Mouse (Mus musculus) kidney, adult 8-10 months (tissue): Measurements from ENCODE around the gene Atrip.

Experiments used
- DNase-seq, 2 experiments: peaks; one replicate each; pipeline ENCODE4 v3.0.0; 2022

The Atrip gene

DNA sequence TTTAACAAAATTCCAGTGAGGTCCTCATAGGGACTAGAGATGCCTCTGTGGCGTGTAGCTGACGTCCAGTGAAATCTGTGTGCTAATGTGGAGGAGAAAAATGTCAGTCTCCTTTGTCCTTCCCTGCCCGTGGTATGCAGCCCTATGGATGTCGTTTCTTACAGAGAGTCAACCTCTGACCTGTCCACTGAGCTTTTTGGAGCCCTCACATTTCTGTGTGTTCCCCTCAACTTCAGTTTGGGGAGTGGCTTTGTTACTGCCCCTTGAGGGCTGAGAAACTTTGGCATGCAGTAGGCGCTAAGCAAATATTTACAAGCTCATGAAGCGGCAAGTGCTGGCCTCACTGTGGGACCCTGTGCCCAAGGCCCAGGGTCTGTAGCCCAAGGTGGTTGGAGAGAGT lies 23.4 kb upstream of the Atrip start:
- no peak for DNase-seq

DNA sequence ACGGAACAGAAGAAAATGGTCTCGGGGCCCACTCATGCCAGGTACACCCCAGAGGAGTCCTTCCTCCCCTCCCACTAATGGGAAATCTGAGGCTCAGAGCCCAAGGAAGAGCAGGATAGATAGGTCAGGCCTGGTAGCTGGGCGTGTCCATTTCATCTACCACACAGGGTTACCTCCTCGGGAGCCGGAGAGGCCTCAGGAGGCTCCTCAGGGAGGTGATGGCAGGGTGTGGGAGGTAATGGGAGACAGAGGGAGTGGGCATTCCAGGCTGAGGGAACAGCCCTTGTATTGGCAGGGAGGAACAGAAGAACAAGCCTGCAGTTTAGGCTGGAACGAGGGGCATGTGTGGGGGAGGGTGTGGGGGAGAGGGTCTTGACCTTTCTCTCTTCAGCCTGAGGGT lies 22.9 kb upstream of the Atrip start:
- no peak for DNase-seq

DNA sequence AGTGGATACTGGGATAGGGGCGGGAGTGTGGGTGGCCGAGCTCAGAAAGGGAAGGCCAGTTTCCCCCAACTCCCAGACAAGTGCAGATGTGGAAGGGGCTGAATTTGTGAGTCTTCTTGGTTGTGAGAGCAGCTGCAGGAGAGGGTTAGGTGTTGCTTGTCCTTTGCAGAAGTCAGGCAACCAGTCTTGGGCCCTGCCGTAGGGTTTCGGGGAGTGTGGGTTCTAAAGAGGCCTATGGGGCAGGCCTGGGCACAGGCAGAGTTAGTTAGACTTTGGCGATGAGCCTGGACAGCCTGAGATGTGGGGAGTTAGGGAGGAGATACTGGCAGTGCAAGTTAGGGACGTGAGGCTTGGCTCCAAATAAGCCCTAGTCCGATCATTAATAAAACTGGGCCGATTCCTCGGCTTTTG lies 22.3 kb upstream of the Atrip start:
- no peak for DNase-seq

DNA sequence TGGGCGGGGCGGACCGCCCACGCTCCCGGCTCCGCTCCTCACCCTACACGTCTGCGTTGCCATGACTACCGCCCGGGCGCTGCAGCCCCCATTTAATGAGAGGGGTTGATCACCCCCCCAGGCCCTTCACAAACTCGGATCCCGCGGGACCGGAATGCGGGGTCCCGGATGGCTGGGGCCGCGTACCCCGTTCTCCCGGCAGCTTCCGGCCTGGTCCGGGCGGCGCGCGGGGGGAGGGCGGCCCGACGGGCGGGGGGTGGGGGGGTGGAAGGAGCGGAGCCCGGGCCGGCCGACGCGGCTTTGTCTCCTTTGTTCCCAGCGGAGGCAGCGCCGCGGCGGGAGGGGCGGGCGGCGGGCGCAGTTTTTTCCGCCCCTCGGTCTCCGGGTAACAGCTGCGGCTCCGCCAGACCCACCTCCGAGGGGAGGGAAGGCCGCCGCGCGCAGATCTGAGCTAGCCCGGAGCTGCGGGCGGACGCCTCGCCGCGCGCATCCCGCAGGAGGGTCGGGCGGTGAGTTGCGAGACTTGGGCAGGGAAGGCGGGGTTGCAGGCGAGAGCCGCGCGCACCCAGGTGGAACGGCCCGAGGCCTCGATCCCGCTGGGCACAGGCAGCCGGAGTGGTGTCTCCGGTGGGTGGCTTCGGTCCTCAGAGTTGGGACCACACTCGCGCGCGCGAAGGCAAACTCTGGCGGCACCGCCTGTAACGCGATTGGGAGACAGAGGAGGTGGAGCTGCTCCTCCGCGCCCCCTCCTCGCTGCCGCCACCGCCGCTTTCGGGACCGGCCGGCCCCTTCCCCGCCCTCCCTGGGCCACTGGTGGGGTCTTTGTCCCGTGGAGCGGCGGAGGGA lies 21.4 kb upstream of the Atrip start, which contains the start of gene Plxnb1:
TSS of gene Plxnb1 (plus strand) at position 253 of the 846 bp plus-strand sequence.
- DNase-seq: peak in 1 of 2 experiments; percentile 56

DNA sequence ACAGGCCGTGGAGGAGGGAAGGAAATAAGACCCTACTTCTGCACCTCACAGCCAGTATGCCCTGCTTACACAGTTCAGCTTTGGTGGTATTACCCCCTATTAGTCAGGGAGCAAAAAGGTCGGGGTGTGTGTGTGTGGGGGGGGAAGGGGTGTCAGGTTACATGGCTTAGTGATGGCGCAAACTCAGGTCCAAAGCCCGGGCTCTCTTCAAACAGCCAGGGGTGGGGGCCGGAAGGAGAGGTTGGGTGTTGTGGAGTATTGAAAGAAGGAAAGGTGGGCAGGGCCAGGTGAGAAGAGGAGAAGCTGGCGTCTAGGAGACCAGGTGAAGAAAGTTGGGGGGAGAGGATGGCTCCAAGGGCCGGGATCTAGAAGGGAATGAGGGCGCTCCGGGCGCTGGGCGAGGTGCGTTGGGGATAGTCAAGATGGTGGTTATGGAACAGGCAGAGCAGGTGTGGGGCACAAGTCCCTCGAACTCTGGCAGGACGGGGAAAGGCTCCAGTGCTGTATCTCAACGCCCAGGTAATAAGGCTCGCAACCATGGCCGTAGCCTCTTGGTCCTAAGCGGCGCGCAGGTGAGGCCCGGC lies 20.7 kb upstream of the Atrip start:
- peak in 1 of 2 experiments; percentile 54 for DNase-seq

DNA sequence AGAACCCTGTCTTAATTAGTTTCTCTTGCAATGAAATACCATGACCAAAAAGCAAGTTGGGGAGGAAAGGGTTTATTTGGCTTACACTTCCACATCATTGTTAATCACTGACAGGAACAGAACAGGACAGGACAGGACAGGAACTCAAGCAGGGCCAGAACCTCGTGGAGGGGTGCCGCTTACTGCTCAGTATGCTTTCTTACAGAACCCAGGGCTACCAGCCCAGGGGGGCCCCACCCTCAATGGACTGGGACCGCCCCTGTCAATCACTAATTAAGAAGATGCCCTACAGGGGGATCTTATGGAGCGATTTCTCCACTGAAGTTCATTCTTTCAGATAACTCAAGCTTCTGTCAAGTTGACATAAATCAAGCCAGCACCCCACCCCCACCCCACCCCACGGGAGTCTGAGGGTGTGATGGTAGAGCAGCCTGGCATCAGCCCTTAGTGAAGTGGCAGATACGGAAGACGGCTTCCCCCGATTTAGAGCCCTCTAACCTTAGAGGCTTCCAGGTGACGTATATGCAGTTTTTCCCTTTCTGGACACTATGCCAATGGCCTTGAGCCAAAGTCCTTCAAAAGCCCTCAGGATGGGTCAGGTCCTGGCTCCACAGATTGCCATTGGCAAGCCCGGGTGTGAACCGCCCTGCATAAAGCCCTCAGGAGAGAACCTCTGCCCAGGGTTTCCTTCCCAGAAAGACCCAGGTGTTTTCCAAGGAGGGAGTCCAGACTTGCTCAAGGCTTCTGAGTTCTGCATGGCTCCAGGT lies 20.0 kb upstream of the Atrip start:
- peak; percentile 69 for DNase-seq

DNA sequence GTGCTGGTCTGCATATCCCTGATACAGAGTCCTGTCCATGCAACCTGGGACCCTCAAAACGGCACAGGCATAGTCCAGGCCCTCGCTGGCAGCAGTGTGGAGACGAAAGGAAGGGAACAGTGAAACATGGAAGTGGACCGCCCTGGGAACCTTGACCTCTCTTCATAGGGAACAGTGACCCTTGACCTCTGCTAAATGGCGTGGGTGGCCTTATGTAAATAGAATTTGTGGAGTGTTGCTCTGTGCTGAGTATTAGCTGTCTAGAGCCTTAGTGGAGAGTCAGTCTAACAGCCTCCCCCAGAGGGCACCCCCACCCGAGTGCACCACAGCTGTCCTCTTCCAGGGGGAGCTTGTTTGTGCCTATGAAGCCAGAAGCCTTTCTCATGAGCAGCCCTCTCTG lies 18.9 kb upstream of the Atrip start:
- peak in 1 of 2 experiments; percentile 48 for DNase-seq

DNA sequence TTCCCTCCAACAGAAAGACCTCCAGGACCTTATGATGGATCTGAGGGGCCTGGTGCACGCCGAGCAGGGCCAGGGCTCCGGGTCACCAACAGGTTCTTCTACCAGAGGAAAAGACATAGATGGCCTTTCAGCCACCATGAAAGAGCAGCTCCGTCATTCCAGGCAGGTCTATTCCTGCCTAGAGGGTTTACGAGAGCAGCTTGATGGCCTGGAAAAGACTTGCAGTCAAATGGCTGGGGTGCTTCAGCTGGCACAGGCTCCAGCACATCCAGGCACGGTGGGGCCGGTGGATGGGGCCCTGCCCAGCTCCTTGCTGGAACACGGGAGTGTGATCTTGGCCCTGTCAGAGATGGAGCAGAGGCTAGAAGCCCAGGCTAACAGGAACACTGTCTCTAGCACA lies 17.9 kb upstream of the Atrip start:
- DNase-seq: no peak

DNA sequence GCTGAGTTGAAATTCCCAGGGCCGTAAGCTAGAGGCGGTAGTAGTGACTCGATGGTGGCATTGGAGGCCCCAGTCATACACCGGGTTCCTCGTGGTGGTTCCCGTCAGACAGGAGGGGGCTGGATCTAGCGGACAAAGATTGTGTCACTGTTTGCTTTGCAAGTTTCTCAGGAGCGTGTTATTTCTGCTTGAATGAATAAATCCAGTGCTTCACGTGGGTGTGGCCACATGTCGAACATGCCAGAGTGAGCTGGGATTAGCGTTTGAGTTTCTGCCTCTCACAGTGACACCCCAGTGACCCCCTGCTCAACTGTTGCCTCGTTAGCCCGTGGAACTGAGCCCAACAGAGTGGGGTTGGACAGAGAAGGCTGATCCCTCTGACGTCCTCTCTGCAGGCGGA lies 16.5 kb upstream of the Atrip start:
- no peak for DNase-seq

DNA sequence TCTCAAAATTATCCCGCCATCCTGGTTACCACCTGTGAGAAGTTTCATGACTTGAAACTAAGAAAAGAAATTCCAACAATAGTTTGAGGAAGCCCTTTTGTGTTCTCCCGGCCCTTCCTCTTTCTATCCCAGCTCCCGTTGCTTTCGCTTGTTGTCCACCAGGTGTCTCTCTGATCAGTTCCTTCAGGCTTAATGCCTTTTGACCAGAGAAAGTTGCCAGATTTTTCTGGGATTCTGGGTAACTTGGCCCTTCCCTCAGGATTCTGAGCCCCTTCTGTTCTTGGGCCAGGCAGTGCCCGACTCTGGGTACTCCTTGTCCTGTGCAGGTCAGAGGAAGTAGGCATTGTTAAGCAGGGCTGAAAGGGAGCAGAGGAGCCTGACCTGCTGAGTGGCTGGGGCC lies 14.1 kb upstream of the Atrip start:
- DNase-seq: no peak

DNA sequence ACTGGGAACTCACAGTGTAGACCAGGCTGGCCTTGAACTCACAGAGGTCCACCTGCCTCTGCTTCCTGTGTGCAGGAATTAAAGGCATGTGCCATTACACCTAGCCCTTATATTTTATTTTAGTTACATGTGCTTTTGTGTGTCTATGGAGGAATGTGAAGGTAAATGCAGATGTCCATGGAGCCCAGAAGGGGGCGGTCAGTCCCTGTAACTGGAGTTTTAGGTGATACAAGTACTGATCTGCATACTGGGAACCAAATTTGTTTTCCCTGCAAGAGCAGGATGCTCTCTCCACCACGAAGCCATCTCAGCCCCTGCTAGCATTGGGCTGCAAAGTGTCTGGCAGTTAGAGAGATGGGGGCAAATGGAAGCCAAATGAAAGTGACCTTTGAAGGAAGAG lies 11.0 kb upstream of the Atrip start:
- no peak for DNase-seq

DNA sequence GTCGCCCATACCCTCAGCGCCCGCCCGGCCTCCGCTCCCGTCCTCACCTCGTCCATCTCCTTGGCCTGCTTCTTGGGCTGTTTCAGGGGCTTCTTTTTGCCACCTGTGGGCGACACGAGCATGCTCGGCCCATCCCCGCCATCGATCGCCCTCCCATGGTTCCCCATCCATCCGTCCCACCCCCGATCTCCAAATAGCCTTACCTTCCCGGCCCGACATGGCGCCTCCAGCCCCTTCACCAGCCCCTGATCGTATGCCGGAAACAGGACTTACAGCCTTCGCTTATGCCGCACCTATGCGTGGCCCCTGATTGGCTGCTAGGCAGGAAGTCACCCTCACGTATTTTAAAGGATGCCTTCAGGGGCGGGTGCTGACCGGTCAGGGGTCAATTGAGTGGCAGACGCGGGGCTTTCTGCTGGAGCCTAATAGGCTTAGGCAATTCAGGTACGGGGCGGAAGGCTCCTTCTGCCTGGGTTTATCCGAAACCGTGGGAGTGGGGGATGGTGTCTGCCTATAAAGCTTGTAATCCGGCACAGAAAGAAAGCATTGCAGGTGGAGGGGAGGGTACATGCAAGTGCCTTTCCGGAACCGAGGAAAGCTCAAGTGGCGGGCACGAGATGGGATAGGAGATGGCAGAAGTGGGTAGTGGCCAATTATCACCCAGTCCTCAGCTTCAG lies 8.3 kb upstream of the Atrip start, which contains the start of the genes Ccdc51 and Tma7:
TSS of gene Ccdc51 (plus strand) at position 370 of the 677 bp plus-strand sequence.
TSS of gene Tma7 (minus strand) at position 464 of the 677 bp plus-strand sequence.
- peak; percentile 86 to 89 for DNase-seq

DNA sequence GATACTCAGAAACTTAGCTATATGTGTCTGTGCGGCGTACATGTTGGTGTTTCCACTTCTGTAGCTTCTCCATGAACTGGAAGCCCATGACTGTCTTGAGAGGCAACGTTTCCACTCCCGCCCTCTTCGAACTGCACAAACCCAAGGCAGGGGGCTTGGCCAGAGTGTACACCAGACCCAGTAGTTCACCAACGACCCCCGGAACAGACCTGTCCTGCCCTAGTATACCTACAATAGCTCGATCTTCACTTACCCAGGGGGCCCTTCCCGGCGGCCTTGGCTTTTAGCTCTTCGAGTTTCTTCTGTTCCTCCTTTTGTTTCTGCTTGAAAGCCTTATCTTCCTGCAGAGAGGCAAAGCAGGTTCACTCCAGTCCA lies 7.8 kb upstream of the Atrip start:
- DNase-seq: no peak

DNA sequence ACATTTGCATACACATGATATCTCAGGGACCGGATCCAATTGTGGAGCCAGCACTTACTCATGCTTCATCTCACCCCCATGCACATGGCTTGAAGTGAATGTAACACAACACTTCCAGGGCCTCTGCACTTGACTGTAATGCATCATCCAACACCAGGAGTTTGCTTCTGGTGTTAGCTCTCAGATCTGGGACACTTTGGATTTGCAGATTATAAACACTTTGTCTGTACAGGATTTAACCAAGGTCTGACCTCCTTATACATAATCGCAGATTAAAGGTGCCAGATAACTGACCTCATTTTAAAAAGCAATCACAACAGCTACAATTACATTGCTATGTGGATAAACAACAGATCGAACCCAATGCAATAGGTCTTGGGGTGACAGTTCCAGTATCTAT lies 6.6 kb upstream of the Atrip start:
- no peak for DNase-seq

DNA sequence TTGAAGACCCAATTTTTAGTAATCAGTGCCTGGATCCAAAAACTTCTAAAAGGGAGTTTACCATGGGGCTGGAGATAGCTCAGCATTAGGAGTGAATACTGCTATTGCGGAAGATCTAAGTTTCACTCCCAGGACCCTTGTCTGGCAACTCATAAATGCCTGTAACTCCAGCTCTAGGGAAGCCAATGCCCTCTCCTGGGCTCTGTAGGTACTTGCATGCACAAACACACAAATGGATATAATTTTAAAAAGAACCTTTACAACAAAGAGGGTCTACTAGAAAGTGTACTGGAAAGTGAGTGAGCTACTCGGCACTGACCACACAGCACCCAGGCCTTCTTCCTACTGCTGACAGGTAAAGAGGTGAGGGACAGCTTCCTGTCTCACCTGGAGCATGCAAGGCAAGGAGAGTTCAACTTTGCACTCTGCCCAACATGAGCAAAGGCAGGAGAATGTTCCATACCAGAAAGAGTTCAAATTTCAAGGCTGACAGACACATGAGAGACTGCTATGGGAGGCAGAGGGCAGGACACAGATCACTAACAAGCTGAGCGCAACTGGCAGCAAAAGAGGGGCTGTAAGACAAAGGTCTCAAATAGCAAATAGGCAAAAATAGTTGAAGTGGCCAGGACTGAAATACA lies 5.7 kb downstream of the Atrip start:
- no peak for DNase-seq

DNA sequence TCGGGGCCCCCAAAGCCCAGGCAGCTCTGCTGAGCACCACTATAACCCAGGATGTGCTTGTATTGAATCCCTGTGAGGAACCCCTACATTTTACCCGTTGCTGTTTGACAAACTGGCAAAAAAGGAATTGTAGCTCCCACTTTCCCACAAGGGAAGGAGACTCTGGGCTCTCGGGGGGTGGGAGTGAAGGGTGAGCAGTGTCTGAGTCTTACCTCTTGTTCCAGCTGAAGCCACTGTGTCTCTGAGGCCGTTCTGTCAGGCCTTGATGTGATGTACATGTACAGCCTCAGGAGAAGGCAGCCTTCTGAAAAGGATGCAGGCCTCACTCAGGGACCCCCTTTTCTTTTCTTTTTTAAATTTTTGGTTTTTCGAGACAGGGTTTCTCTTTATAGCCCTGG lies 13.0 kb downstream of the Atrip start:
- no peak for DNase-seq

DNA sequence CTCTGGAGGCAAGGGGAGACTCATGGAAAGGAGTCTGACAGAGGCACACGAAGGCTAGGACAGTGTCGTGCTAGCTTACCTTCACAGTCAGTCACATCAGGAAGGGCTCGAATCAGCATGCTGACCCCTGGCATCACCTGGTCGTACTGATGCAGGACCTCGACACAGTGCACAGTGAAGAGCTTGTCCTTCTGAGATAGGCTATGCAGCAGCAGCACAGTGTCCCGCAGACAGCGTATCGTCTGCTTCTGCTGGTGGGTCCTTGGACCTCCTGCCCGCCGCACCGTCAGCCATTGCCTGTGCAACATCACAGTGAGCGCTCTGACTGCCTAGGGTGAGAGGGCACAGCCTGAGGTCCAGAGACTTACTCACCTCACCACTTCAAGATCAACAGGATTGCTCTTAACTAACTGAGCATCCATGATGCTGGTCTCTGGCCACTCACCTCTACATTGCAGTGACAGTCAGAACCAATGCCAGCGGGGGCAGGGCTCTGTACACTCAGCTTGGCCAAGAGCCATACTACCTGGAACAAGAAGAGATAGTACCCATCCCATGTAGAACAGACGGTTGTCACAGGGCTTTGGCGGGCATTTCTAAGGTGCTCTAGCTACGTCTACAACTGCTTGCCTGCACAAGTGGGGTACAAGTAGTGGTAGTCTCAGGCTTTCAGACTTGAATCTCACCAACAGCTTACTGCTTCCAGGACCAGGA lies 13.6 kb downstream of the Atrip start:
- DNase-seq: peak in 1 of 2 experiments; percentile 25

DNA sequence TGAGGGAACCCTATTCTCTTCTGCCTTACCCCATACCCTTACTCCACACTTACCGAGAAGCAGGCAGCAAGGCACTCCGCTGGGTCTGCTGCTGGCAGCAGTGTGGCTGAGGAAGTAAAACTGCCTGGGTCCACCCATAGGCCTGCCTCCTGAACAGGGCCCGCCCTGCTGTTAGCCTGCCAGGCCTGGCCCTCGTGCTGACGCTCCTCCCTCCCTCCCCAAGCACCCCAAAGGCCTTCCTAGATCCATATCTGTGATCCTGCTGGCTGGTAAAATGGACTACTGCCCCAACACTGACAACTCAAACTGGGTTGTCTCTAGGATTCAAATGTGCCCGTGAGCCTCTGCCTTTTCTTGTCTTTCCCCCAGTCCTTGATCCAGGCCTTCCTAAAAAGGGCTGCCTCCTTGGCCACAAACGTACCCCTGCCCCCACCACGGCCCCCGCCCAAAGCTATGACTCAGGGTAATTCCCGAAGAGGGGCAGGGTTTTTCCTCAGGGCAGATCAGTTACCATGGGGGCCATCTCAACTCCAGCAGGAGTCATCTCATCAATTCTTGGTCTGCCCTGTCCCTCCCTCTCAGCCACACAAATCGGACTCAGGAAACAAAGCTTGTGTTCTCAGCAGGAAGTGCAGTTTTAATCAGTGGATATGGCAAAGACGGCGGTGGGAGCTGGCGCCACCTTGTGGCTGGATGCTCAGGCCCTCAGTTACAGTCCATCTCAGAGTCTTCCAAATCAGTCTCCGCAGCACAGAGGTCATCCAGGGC lies 14.6 kb downstream of the Atrip start, which contains the start of gene Trex1:
TSS of gene Trex1 (minus strand) at position 599 of the 768 bp plus-strand sequence.
- peak; percentile 92 for DNase-seq

DNA sequence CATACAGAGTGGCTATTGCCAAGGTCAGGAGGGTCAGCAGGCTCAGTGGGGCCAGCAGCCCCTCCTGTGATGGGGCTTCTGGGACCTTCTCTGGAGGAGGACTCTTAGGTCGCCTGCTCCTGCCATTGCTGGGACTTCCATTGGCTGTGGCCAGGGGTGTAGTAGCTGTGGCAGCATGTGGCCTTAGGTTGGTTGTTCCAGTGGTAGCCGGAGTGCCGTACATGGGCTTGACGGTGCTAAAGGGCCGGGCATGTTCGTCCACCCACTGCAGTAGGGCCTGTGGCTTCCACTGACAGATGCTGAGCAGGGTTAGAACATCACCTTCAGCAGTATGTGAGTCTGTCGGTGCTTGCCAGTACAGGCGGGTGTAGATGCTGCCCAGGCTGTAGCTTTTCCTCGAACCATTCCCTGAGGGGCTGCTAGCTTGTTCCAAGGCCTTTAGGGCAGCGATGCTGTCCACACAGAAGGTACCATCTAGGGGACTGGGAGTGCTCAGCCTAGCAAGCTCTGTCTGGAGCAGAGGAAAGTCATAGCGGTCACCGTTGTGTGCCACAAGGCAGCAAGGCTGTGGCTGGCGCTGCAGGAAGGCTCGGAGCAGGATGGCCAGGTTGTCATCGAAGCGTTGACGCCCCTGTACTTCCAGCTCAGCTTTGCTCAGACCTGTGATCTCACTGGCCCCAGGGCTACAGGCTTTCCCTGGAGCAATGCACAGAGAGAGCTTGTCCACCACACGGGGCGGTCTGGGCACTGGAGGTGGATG lies 15.7 kb downstream of the Atrip start:
- DNase-seq: no peak

DNA sequence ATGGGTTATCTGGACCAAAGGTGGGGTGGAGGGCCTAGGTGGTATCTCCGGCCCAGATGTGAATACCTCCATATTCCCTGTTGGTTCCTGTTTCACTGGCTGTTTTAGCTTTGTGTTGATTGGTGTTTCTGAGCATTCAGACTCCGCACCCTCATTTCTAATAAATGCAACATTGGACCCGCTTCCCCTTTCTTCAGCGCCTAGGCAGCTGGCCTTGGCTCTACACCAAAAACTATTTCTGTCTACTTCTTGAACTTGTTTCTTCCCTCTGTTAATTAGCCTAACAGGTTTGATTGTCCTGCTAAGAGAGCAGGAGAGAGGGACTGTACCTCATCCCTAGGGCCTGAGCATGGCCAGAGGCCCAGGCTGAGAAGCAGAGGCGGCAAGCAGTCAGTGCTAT lies 16.4 kb downstream of the Atrip start:
- DNase-seq: no peak
